Mouse (Mus musculus) G1E (cell line): Measurements from ENCODE around the gene Cenps. TPM values are rescaled to one million over a fixed set of nuclear protein-coding genes. Genes with fewer than 3 reads are reported as not detected.
A peak's percentile ranks its signal among the peaks of the same experiment; 100 is the strongest.

Experiments used
- ATAC-seq: 2 replicates; pipeline ENCODE4 v1.8.0; 2016; ENCODE audit warnings: mild to moderate bottlenecking; ENCODE audit not compliant: insufficient number of reproducible peaks, poor library complexity, low FRiP score, severe bottlenecking; ENCODE audit errors: extremely low read depth
- DNase-seq: peaks from one replicate; pipeline ENCODE4 v3.0.0; 2012; ENCODE audit warnings: low spot score
- H3K27me3 ChIP-seq: 2 replicates; pipeline ENCODE4 v1.6.1; 2012; ENCODE audit warnings: mild to moderate bottlenecking, low read length, inconsistent platforms; ENCODE audit not compliant: insufficient read depth
- H3K36me3 ChIP-seq: replicated peaks from 2 replicates; pipeline ENCODE3; 2012; ENCODE audit warnings: mild to moderate bottlenecking, inconsistent platforms
- H3K4me1 ChIP-seq: 2 replicates; pipeline ENCODE4 v1.6.1; 2012; ENCODE audit warnings: low read depth, low read length, inconsistent platforms, mixed read lengths; ENCODE audit not compliant: insufficient read depth
- H3K4me3 ChIP-seq: 2 replicates; pipeline ENCODE4 v1.5.1; 2012; ENCODE audit warnings: low read depth, mild to moderate bottlenecking, inconsistent platforms, low read length, moderate library complexity, mixed read lengths
- H3K9me3 ChIP-seq: replicated peaks from 2 replicates; pipeline ENCODE4 v1.6.1; 2012; ENCODE audit warnings: inconsistent platforms
- CTCF ChIP-seq: IDR thresholded peaks from 2 replicates; pipeline ENCODE4 v1.5.1; 2012; ENCODE audit warnings: low read depth, low read length, inconsistent platforms, mixed read lengths
- GATA1 ChIP-seq: IDR thresholded peaks from 2 replicates; pipeline ENCODE4 v1.6.1; 2012; ENCODE audit warnings: borderline replicate concordance, low read length, inconsistent platforms, mixed read lengths
- GATA2 ChIP-seq: IDR thresholded peaks from 2 replicates; pipeline ENCODE4 v1.6.1; 2012; ENCODE audit warnings: low read depth, low read length, inconsistent platforms, borderline replicate concordance
- POLR2AphosphoS5 ChIP-seq: IDR thresholded peaks from 2 replicates; pipeline ENCODE4 v1.6.1; 2012; ENCODE audit warnings: low read depth, low read length, inconsistent platforms; ENCODE audit not compliant: insufficient replicate concordance
- TAL1 ChIP-seq: conservative IDR thresholded peaks from 2 replicates; pipeline ENCODE4 v1.6.1; 2012; ENCODE audit warnings: low read depth, low read length, inconsistent platforms, mixed read lengths
- polyA plus RNA-seq: library from polyadenylated mRNA; stranded (reverse); fragments of >175 nt; gene quantifications from 2 replicates; pipeline ENCODE4 v1.2.3, GENCODE M21; 2012
- total RNA-seq, 2 experiments: library from RNA; stranded (forward) in 1 of 2; stranded (reverse) in 1 of 2; fragments of 200-1000 nt in 1 of 2; fragments of >200 nt in 1 of 2; fragmentation: Nextera tagmentation in 1 of 2; gene quantifications; 2 replicates each; pipeline ENCODE4 v1.2.3; 2014 to 2017

Cenps gene
- total RNA-seq (2014; fragmentation: Nextera tagmentation) (7.6 and 7.7 TPM in 2 replicates), total RNA-seq (2017) (5.7 and 6.6 TPM in 2 replicates), polyA plus RNA-seq (22.3 and 24.6 TPM in 2 replicates)

GRCm38 (mm10) chr4:149136982-149137770, at the start of gene Cenps:
Gene Cenps, minus strand, starts transcription at chr4:149137629.
- Histone ChIP-seq H3K4me3 (peak within 1 kb of the TSS; percentile 84), H3K36me3 (peaks cover 22% of the 10 kb centered on the region), H3K27me3 (peaks cover 11% of the 10 kb centered on the region; the same call in 1 of the 2 replicates), H3K9me3 (no peaks in the 10 kb centered on the region), H3K4me1 (peaks cover 17% of the 10 kb centered on the region)
- TF ChIP-seq CTCF = peak; percentile 54
- no peak for TF ChIP-seq TAL1
- no peak for TF ChIP-seq GATA2
- no peak for TF ChIP-seq POLR2AphosphoS5
- TF ChIP-seq GATA1 = no peak
- DNase-seq = peak; percentile 78
- peak; percentile 64 for ATAC-seq

- DNase-seq (no peak), ATAC-seq (no peak)
- Histone ChIP-seq H3K27me3 (peaks cover 3% of the 10 kb centered on the region; the same call in 1 of the 2 replicates), H3K4me1 (no peaks in the 10 kb centered on the region), H3K9me3 (no peaks in the 10 kb centered on the region), H3K4me3 (no peak overlapping the region), H3K36me3 (peaks cover 44% of the 10 kb centered on the region)
- TF ChIP-seq CTCF = no peak
- no peak for TF ChIP-seq GATA2
- no peak for TF ChIP-seq GATA1
- TF ChIP-seq TAL1 = no peak
- TF ChIP-seq POLR2AphosphoS5 = no peak
Measured at GRCm38 (mm10) chr4:149182755-149183154, 45.3 kb upstream of the Cenps start.

- Histone ChIP-seq H3K27me3 (peaks cover 3% of the 10 kb centered on the region; the same call in 1 of the 2 replicates), H3K36me3 (peaks cover 38% of the 10 kb centered on the region), H3K4me3 (no peak overlapping the region), H3K4me1 (no peaks in the 10 kb centered on the region), H3K9me3 (no peaks in the 10 kb centered on the region)
- DNase-seq (no peak), ATAC-seq (no peak)
- no peak for TF ChIP-seq TAL1
- TF ChIP-seq POLR2AphosphoS5 = no peak
- no peak for TF ChIP-seq GATA1
- TF ChIP-seq GATA2 = no peak
Measured at GRCm38 (mm10) chr4:149182192-149182591, 44.8 kb upstream of the Cenps start.

- TF ChIP-seq POLR2AphosphoS5 (no peak), GATA1 (no peak), CTCF (no peak), TAL1 (no peak), GATA2 (no peak)
- no peak for ATAC-seq
- H3K4me3 ChIP-seq = no peak overlapping the region
- H3K9me3 ChIP-seq = no peaks in the 10 kb centered on the region
- H3K4me1 ChIP-seq = no peaks in the 10 kb centered on the region
- H3K27me3 ChIP-seq = peaks cover 3% of the 10 kb centered on the region; the same call in 1 of the 2 replicates
- H3K36me3 ChIP-seq = peaks cover 33% of the 10 kb centered on the region
- no peak for DNase-seq
Measured at GRCm38 (mm10) chr4:149179573-149179972, 42.1 kb upstream of the Cenps start.

GRCm38 (mm10) chr4:149179160-149179559, 41.7 kb upstream of the Cenps start:
- no peak overlapping the region for H3K4me3 ChIP-seq
- TF ChIP-seq POLR2AphosphoS5 (no peak), TAL1 (no peak), GATA1 (no peak), CTCF (no peak), GATA2 (no peak)
- DNase-seq (no peak), ATAC-seq (no peak)
- H3K9me3 ChIP-seq = no peaks in the 10 kb centered on the region
- no peaks in the 10 kb centered on the region for H3K4me1 ChIP-seq
- peaks cover 3% of the 10 kb centered on the region; the same call in 1 of the 2 replicates for H3K27me3 ChIP-seq
- H3K36me3 ChIP-seq = peaks cover 31% of the 10 kb centered on the region

GRCm38 (mm10) chr4:149178328-149178727, 40.9 kb upstream of the Cenps start:
- Histone ChIP-seq H3K4me1 (peaks cover under 1% of the 10 kb centered on the region; the same call in 1 of the 2 replicates), H3K4me3 (no peak overlapping the region), H3K36me3 (peaks cover 26% of the 10 kb centered on the region), H3K27me3 (peaks cover 3% of the 10 kb centered on the region; the same call in 1 of the 2 replicates), H3K9me3 (no peaks in the 10 kb centered on the region)
- no peak for DNase-seq
- TF ChIP-seq CTCF (no peak), GATA2 (no peak), TAL1 (no peak), GATA1 (no peak), POLR2AphosphoS5 (no peak)
- no peak for ATAC-seq
